Mouse (Mus musculus): ENCODE results near the gene Grid2.

- no peak for TF ChIP-seq TAL1 (IDR thresholded peaks at IDR 0.05; ENCODE audit: low read length)
- TF ChIP-seq GATA1 (IDR thresholded peaks at IDR 0.05; ENCODE audit: low read length), result no peak
These were observed 1395.1 kb downstream of the Grid2 start for GRCm38 (mm10) chr6:64650765-64651164.

All from erythroblast, embryonic 14.5 days (primary cell).